Mouse (Mus musculus) limb, embryonic 14.5 days (tissue): ENCODE measurements around the gene Itk. TPM values are rescaled to one million over a fixed set of nuclear protein-coding genes. Genes with fewer than 3 reads are reported as not detected.

Experiments used
- ATAC-seq: fragments of 200-750 bp; cut with Nextera tagmentation; 2 replicates; pipeline ENCODE4 v1.8.0; 2017; ENCODE audit warnings: low read depth, moderate number of reproducible peaks, moderate TSS enrichment; ENCODE audit not compliant: low FRiP score
- DNase-seq: peaks from one replicate; pipeline ENCODE4 v3.0.0-alpha.2; 2015; ENCODE audit warnings: low spot score
- H3K27ac ChIP-seq: fragments of 300-500 bp; sonication (generic); replicated peaks from 2 replicates; pipeline ENCODE4 v1.5.1; 2014; ENCODE audit warnings: low read depth, mild to moderate bottlenecking, low read length, moderate library complexity, mixed read lengths
- H3K27me3 ChIP-seq: fragments of 300-500 bp; sonication (generic); 2 replicates; pipeline ENCODE4 v1.6.1; 2014; ENCODE audit warnings: low read length, mixed read lengths; ENCODE audit not compliant: control insufficient read depth, insufficient read depth
- H3K36me3 ChIP-seq: fragments of 300-500 bp; sonication (generic); 2 replicates; pipeline ENCODE4 v1.6.1; 2014; ENCODE audit warnings: mild to moderate bottlenecking, low read length, moderate library complexity, mixed read lengths; ENCODE audit not compliant: control insufficient read depth, insufficient read depth
- H3K4me1 ChIP-seq: fragments of 300-500 bp; sonication (generic); 2 replicates; pipeline ENCODE4 v1.6.1; 2014; ENCODE audit warnings: antibody characterized with exemption, low read length, mixed read lengths; ENCODE audit not compliant: control insufficient read depth, insufficient read depth
- H3K4me2 ChIP-seq: fragments of 300-500 bp; sonication (generic); replicated peaks from 2 replicates; pipeline ENCODE4 v1.6.1; 2014; ENCODE audit warnings: low read depth, mild to moderate bottlenecking, low read length, moderate library complexity; ENCODE audit not compliant: severe bottlenecking
- H3K4me3 ChIP-seq: fragments of 300-500 bp; sonication (generic); replicated peaks from 2 replicates; pipeline ENCODE4 v1.5.1; 2014; ENCODE audit warnings: low read length
- H3K9ac ChIP-seq: fragments of 300-500 bp; sonication (generic); 2 replicates; pipeline ENCODE4 v1.6.1; 2014; ENCODE audit warnings: mild to moderate bottlenecking, low read depth, low read length, moderate library complexity; ENCODE audit not compliant: severe bottlenecking
- H3K9me3 ChIP-seq: fragments of 300-500 bp; sonication (generic); 2 replicates; pipeline ENCODE4 v1.6.1; 2016; ENCODE audit warnings: low read length; ENCODE audit not compliant: control insufficient read depth
- POLR2A ChIP-seq: fragments of 200-500 bp; IDR thresholded peaks from 2 replicates; pipeline ENCODE4 v1.8.0; 2012; ENCODE audit warnings: inconsistent platforms, mild to moderate bottlenecking, moderate library complexity, borderline replicate concordance; ENCODE audit not compliant: insufficient read depth, insufficient read length; ENCODE audit errors: extremely low read depth
- WGBS: fragments of 180-500 bp; shearing (Covaris S2); extraction: QIAGEN DNeasy Blood & Tissue Kit; methylation state at CpG from one replicate; pipeline ENCODE4 v1.1.7; 2014; 5-methylcytosine and 5-hydroxymethylcytosine counted together
- polyA plus RNA-seq, 2 experiments: library from polyadenylated mRNA; depleted of rRNA in 1 of 2; stranded (reverse) in 1 of 2; unstranded in 1 of 2; fragments of >200 nt; fragmentation: Nextera tagmentation in 1 of 2; extraction: Ambion mirVana in 1 of 2; gene quantifications; 2 replicates each; pipeline versions ENCODE4 v1.2.1 to v1.2.3; 2012 to 2014

The Itk gene
- polyA plus RNA-seq, 2 experiments = 0.14 to 0.28 TPM

- H3K27me3 ChIP-seq = no peaks in the 10 kb centered on the region
- DNase-seq (no peak), ATAC-seq (no peak)
- 65% methylated on average over 10 of the region's 10 CpGs for WGBS
- H3K27ac ChIP-seq = no peak overlapping the region
- H3K4me1 ChIP-seq = peaks cover 23% of the 10 kb centered on the region
- H3K9me3 ChIP-seq = no peaks in the 10 kb centered on the region; the same call in 1 of the 2 replicates
- no peak overlapping the region for H3K9ac ChIP-seq
- H3K36me3 ChIP-seq = no peaks in the 10 kb centered on the region
- peak overlapping the region; percentile 97 for H3K4me2 ChIP-seq
- no peak overlapping the region for H3K4me3 ChIP-seq
- TF ChIP-seq POLR2A = no peak
Observed at GRCm38 (mm10) chr11:46309808-46310555, 79.3 kb downstream of the Itk start.

GRCm38 (mm10) chr11:46309111-46309741 is 80.1 kb downstream of the Itk start:
- no peak for TF ChIP-seq POLR2A
- Histone ChIP-seq H3K9ac (no peak overlapping the region), H3K4me1 (peaks cover 20% of the 10 kb centered on the region), H3K9me3 (no peaks in the 10 kb centered on the region; the same call in 1 of the 2 replicates), H3K36me3 (no peaks in the 10 kb centered on the region), H3K4me2 (no peak overlapping the region), H3K4me3 (no peak overlapping the region), H3K27ac (0 out of 2 replicates have a peak overlapping the region, but pooled peaks have one; percentile 9), H3K27me3 (no peaks in the 10 kb centered on the region)
- DNase-seq = no peak
- no peak for ATAC-seq
- WGBS = 86% methylated on average over 20 of the region's 20 CpGs

GRCm38 (mm10) chr11:46308271-46308974 is 80.9 kb downstream of the Itk start:
- Histone ChIP-seq H3K9ac (no peak overlapping the region), H3K4me2 (no peak overlapping the region), H3K27me3 (no peaks in the 10 kb centered on the region), H3K9me3 (no peaks in the 10 kb centered on the region; the same call in 1 of the 2 replicates), H3K36me3 (no peaks in the 10 kb centered on the region), H3K4me3 (no peak overlapping the region), H3K4me1 (peaks cover 13% of the 10 kb centered on the region; the same call in 1 of the 2 replicates), H3K27ac (0 out of 2 replicates have a peak overlapping the region, but pooled peaks have one; percentile 14)
- DNase-seq (no peak), ATAC-seq (no peak)
- no peak for TF ChIP-seq POLR2A
- WGBS = 83% methylated on average over 11 of the region's 11 CpGs

DNA sequence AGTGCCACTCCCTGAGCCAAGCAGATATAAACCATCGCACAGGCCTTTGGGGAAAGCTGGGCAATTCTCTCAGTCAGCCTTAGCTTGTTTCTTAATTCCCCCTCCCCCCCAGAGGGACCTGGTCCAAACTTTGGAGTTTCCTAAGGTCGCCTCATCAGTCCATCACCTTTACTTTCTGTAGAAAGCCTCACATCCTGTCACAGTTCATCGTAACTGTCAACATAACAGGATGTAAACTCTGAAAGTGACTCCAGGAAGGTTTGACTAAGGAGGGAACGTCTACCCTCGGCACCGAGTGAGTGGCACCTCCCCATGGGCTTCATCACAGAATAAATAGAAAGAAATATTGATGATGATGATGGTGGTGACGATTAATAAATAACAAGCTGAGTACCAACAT is 81.5 kb downstream of the Itk start:
- DNase-seq (no peak), ATAC-seq (no peak)
- no peak overlapping the region for H3K27ac ChIP-seq
- H3K9me3 ChIP-seq = no peaks in the 10 kb centered on the region; the same call in 1 of the 2 replicates
- no peak for TF ChIP-seq POLR2A
- H3K4me2 ChIP-seq = no peak overlapping the region
- H3K9ac ChIP-seq = no peak overlapping the region
- no peak overlapping the region for H3K4me3 ChIP-seq
- no peaks in the 10 kb centered on the region for H3K36me3 ChIP-seq
- H3K4me1 ChIP-seq = peaks cover 13% of the 10 kb centered on the region; the same call in 1 of the 2 replicates
- 82% methylated on average over 7 of the region's 7 CpGs for WGBS
- H3K27me3 ChIP-seq = no peaks in the 10 kb centered on the region

- no peak for TF ChIP-seq POLR2A
- 85% methylated on average over 7 of the region's 7 CpGs for WGBS
- no peaks in the 10 kb centered on the region for H3K36me3 ChIP-seq
- H3K4me3 ChIP-seq = no peak overlapping the region
- H3K4me1 ChIP-seq = peaks cover 13% of the 10 kb centered on the region; the same call in 1 of the 2 replicates
- H3K4me2 ChIP-seq = no peak overlapping the region
- no peak for DNase-seq
- no peak for ATAC-seq
- H3K9ac ChIP-seq = no peak overlapping the region
- no peaks in the 10 kb centered on the region; the same call in 1 of the 2 replicates for H3K9me3 ChIP-seq
- H3K27ac ChIP-seq = no peak overlapping the region
- H3K27me3 ChIP-seq = no peaks in the 10 kb centered on the region
Observed at GRCm38 (mm10) chr11:46306776-46307175, 82.5 kb downstream of the Itk start.
